Mouse (Mus musculus): ENCODE data around the gene Phf24. TPM values are rescaled to one million over a fixed set of nuclear protein-coding genes. Genes with fewer than 3 reads are reported as not detected.

Phf24 gene
- polyA plus RNA-seq, 1 experiment from 2014 or later: 4.9 TPM

DNA sequence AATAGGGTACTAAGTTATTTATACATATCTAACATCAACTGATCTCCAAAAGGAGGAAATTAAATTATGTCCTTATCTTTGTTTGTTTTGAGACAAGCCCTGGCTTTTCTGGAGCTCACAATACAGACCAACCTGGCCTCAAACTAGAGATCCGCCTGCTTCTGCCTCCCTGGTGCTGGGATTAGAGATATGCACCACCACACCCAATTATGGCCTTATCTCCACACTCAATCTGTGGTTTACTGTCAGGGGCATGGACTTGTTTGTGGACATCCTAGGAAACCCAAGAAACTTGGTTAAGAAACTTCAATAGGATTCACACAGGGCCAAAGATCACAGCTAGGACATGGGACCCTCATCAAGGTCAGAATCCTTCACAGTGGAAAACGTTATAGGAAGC lies 38.8 kb upstream of the Phf24 start:
- ATAC-seq (ENCODE audit: low read depth): no peak
- DNase-seq (ENCODE audit: low spot score): no peak
- Histone ChIP-seq H3K27me3 (replicated peaks; ENCODE audit: control insufficient read depth, insufficient read depth, low read length) (no peaks in the 10 kb centered on the region), H3K27ac (replicated peaks; ENCODE audit: low read depth, low read length) (no peak overlapping the region), H3K36me3 (ENCODE audit: control insufficient read depth, insufficient read depth, low read length) (no peaks in the 10 kb centered on the region), H3K4me3 (ENCODE audit: low read depth, low read length) (no peak overlapping the region), H3K4me2 (ENCODE audit: low read depth, low read length) (no peak overlapping the region), H3K9ac (ENCODE audit: low read depth, low read length) (no peak overlapping the region), H3K4me1 (ENCODE audit: control insufficient read depth, insufficient read depth, low read length) (no peaks in the 10 kb centered on the region), H3K9me3 (ENCODE audit: control insufficient read depth, low read length) (no peaks in the 10 kb centered on the region)
- 69% methylated on average over 2 of the region's 2 CpGs for WGBS

DNA sequence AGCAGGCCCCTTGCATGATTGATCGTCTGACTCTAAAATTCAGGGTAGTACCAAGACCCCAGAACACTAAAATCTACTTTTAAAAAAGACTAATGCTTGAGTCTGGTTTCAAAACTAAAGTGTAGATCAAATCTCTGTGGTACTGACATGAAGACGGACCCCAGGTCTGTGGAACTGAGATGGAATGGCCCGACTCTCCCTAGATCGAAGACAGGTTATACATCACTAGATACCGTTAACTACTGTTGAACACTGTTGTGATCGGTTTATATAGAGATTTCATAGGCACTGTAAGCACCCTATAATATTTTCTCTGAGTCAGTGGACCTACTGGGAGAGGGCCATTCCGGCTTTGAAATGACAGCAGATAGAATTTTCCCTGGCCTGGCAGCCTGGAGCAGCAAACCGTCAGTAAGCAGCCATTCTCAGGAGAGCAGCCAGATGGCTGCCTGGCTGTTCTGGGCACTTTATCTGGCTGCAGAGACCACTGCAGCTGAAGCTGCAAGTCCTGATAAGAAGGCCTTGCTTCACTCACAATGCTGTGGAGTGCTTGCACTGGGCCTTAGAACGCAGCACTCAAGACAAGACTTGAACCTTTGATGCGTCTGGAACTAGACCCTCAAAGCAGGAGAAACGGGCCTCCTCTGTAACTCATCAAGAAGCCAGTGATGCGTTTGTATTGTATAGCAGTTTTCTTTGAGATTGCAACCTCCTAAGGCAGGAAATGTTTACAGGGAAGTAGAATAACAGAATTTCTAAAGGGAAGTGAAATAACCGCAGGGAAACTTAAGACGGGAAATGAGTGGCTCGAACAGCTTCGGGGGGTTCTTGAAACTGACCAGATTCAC lies 36.4 kb upstream of the Phf24 start:
- ATAC-seq (ENCODE audit: low read depth): no peak
- H3K9ac ChIP-seq (ENCODE audit: low read depth, low read length): no peak overlapping the region
- 80% methylated on average over 16 of the region's 16 CpGs for WGBS
- no peaks in the 10 kb centered on the region for H3K4me1 ChIP-seq (ENCODE audit: control insufficient read depth, insufficient read depth, low read length)
- no peaks in the 10 kb centered on the region for H3K9me3 ChIP-seq (ENCODE audit: control insufficient read depth, low read length)
- H3K4me3 ChIP-seq (ENCODE audit: low read depth, low read length): no peak overlapping the region
- H3K27ac ChIP-seq (replicated peaks; ENCODE audit: low read depth, low read length): no peak overlapping the region
- no peaks in the 10 kb centered on the region for H3K27me3 ChIP-seq (replicated peaks; ENCODE audit: control insufficient read depth, insufficient read depth, low read length)
- no peak overlapping the region for H3K4me2 ChIP-seq (ENCODE audit: low read depth, low read length)
- DNase-seq (ENCODE audit: low spot score): no peak
- no peaks in the 10 kb centered on the region for H3K36me3 ChIP-seq (ENCODE audit: control insufficient read depth, insufficient read depth, low read length)

DNA sequence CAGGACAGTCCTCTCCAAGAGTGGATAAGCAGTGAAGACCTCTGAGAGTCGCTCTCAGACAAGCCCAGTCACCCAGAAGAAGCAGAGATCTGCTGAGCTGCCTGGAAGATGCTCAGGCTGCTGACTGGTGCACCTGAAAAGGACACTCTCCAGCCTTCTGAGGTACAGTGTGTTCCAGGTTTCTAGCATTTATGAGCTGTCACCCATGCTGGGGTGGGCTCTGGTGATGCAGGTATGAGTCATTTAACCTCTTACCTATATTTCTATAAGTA lies 35.8 kb upstream of the Phf24 start:
- no peak overlapping the region for H3K4me3 ChIP-seq (ENCODE audit: low read depth, low read length)
- H3K4me2 ChIP-seq (ENCODE audit: low read depth, low read length): no peak overlapping the region
- no peak for ATAC-seq (ENCODE audit: low read depth)
- no peak overlapping the region for H3K27ac ChIP-seq (replicated peaks; ENCODE audit: low read depth, low read length)
- H3K9me3 ChIP-seq (ENCODE audit: control insufficient read depth, low read length): no peaks in the 10 kb centered on the region
- DNase-seq (ENCODE audit: low spot score): no peak
- WGBS: 30% methylated on average over 1 of the region's 1 CpGs
- no peak overlapping the region for H3K9ac ChIP-seq (ENCODE audit: low read depth, low read length)
- H3K27me3 ChIP-seq (replicated peaks; ENCODE audit: control insufficient read depth, insufficient read depth, low read length): no peaks in the 10 kb centered on the region
- no peaks in the 10 kb centered on the region for H3K4me1 ChIP-seq (ENCODE audit: control insufficient read depth, insufficient read depth, low read length)
- H3K36me3 ChIP-seq (ENCODE audit: control insufficient read depth, insufficient read depth, low read length): no peaks in the 10 kb centered on the region

GRCm38 (mm10) chr4:42886926-42887325 lies 29.5 kb upstream of the Phf24 start:
- WGBS: 87% methylated on average over 6 of the region's 6 CpGs
- DNase-seq (ENCODE audit: low spot score): no peak
- H3K27me3 ChIP-seq (replicated peaks; ENCODE audit: control insufficient read depth, insufficient read depth, low read length): no peaks in the 10 kb centered on the region

DNA sequence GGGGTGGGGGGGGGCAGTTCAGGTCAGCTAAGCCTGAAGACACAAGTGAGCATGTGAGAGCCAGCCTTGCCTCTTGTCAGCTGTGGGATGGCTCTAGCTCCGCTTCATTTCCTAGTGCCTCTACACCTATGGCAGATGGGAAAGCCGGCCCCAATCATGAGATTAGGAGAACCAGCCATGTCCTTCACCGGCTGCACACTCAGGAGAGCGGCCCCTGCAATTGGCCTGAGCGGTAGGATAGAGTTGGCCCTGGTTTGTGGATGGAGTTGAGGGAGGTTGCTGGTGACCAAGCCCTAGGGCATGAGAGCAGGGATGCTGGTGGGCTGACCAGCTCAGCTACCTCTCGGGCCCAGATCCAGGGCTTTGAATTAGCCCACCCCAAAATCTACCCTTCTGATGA lies 27.7 kb upstream of the Phf24 start:
- WGBS: 92% methylated on average over 6 of the region's 6 CpGs

More at GRCm38 (mm10) chr4:42886926-42887325, 29.5 kb upstream of the Phf24 start:
- no peak overlapping the region for H3K9ac ChIP-seq (ENCODE audit: low read depth, low read length)
- no peaks in the 10 kb centered on the region for H3K4me1 ChIP-seq (ENCODE audit: control insufficient read depth, insufficient read depth, low read length)
- no peaks in the 10 kb centered on the region for H3K9me3 ChIP-seq (ENCODE audit: control insufficient read depth, low read length)
- ATAC-seq (ENCODE audit: low read depth): no peak
- H3K4me3 ChIP-seq (ENCODE audit: low read depth, low read length): no peak overlapping the region
- no peaks in the 10 kb centered on the region for H3K36me3 ChIP-seq (ENCODE audit: control insufficient read depth, insufficient read depth, low read length)
- H3K27ac ChIP-seq (replicated peaks; ENCODE audit: low read depth, low read length): no peak overlapping the region
- H3K4me2 ChIP-seq (ENCODE audit: low read depth, low read length): no peak overlapping the region

DNA sequence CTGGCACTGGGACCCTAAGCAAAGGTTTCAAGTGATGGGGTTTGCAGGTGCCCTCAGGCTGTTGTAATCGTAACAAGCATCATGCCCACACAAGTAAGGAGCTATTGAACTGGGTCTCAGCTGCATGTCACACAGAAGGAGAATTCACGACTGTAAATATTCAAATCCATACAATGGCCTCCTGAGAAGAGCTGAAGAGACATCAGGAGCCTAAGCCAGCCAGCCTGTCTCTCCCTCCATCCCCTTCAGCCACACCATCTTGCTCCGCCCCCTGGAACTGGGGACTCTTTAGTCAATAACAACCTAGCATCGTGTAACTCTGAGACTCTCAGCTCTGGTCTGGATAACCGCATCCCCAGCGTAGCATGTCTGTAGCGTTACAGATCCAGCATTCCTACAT lies 25.3 kb upstream of the Phf24 start:
- no peaks in the 10 kb centered on the region for H3K4me1 ChIP-seq (ENCODE audit: control insufficient read depth, insufficient read depth, low read length)
- ATAC-seq (ENCODE audit: low read depth): no peak
- no peaks in the 10 kb centered on the region for H3K27me3 ChIP-seq (replicated peaks; ENCODE audit: control insufficient read depth, insufficient read depth, low read length)
- H3K9me3 ChIP-seq (ENCODE audit: control insufficient read depth, low read length): no peaks in the 10 kb centered on the region
- no peak overlapping the region for H3K4me2 ChIP-seq (ENCODE audit: low read depth, low read length)
- H3K36me3 ChIP-seq (ENCODE audit: control insufficient read depth, insufficient read depth, low read length): no peaks in the 10 kb centered on the region
- no peak for DNase-seq (ENCODE audit: low spot score)
- H3K4me3 ChIP-seq (ENCODE audit: low read depth, low read length): no peak overlapping the region
- no peak overlapping the region for H3K9ac ChIP-seq (ENCODE audit: low read depth, low read length)
- H3K27ac ChIP-seq (replicated peaks; ENCODE audit: low read depth, low read length): no peak overlapping the region
- 51% methylated on average over 7 of the region's 7 CpGs for WGBS

More for the DNA sequence above, 27.7 kb upstream of the Phf24 start:
- no peaks in the 10 kb centered on the region for H3K9me3 ChIP-seq (ENCODE audit: control insufficient read depth, low read length)
- H3K4me1 ChIP-seq (ENCODE audit: control insufficient read depth, insufficient read depth, low read length): no peaks in the 10 kb centered on the region
- H3K36me3 ChIP-seq (ENCODE audit: control insufficient read depth, insufficient read depth, low read length): no peaks in the 10 kb centered on the region
- DNase-seq (ENCODE audit: low spot score) (no peak), ATAC-seq (ENCODE audit: low read depth) (no peak)
- no peaks in the 10 kb centered on the region for H3K27me3 ChIP-seq (replicated peaks; ENCODE audit: control insufficient read depth, insufficient read depth, low read length)
- H3K9ac ChIP-seq (ENCODE audit: low read depth, low read length): no peak overlapping the region
- no peak overlapping the region for H3K4me3 ChIP-seq (ENCODE audit: low read depth, low read length)
- H3K4me2 ChIP-seq (ENCODE audit: low read depth, low read length): no peak overlapping the region
- no peak overlapping the region for H3K27ac ChIP-seq (replicated peaks; ENCODE audit: low read depth, low read length)

DNA sequence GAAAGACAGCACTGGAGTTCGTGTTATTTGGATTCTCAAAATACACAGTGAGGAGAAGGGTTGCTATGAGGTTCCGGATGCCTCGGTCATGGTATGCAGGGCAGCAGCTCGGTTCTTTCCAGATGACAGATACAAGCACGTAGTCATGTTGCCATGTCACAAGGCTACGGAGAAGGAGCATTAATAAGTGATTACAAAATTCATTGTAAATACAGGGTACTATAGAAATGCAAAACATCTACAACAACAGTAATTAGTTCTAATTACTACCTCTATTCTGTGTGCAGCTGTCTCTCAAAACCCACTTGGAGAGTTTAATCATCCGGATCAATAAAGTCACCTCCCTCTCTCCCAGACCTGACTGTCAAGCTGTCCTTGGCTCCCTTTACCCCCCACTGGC lies 21.3 kb upstream of the Phf24 start:
- H3K27ac ChIP-seq (replicated peaks; ENCODE audit: low read depth, low read length): no peak overlapping the region
- H3K4me1 ChIP-seq (ENCODE audit: control insufficient read depth, insufficient read depth, low read length): no peaks in the 10 kb centered on the region
- no peaks in the 10 kb centered on the region for H3K9me3 ChIP-seq (ENCODE audit: control insufficient read depth, low read length)
- no peaks in the 10 kb centered on the region for H3K36me3 ChIP-seq (ENCODE audit: control insufficient read depth, insufficient read depth, low read length)
- ATAC-seq (ENCODE audit: low read depth): no peak
- H3K4me2 ChIP-seq (ENCODE audit: low read depth, low read length): no peak overlapping the region
- no peaks in the 10 kb centered on the region for H3K27me3 ChIP-seq (replicated peaks; ENCODE audit: control insufficient read depth, insufficient read depth, low read length)
- WGBS: 72% methylated on average over 7 of the region's 7 CpGs
- H3K4me3 ChIP-seq (ENCODE audit: low read depth, low read length): no peak overlapping the region
- no peak for DNase-seq (ENCODE audit: low spot score)
- H3K9ac ChIP-seq (ENCODE audit: low read depth, low read length): no peak overlapping the region

DNA sequence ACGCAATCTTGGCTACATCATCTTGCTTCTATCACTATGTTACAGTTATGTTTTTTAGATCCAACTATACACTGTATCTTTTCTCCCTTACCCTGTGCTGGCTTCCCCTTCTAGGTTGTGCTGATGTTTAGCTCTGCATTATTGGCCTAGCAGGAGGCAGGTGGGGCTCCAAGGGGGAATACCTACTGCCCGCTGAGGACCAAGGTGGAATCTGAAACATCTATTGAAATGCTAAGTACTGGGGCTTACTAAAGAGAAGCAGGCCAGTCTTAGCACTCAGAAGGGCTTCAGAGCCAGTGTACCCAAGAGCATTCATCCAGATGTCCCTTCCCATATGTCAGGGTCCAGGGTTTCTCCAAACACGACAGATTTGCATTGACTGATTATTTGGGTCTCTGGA lies 17.5 kb upstream of the Phf24 start:
- Histone ChIP-seq H3K4me3 (ENCODE audit: low read depth, low read length) (no peak overlapping the region), H3K27me3 (replicated peaks; ENCODE audit: control insufficient read depth, insufficient read depth, low read length) (no peaks in the 10 kb centered on the region), H3K9ac (ENCODE audit: low read depth, low read length) (no peak overlapping the region), H3K4me2 (ENCODE audit: low read depth, low read length) (no peak overlapping the region), H3K36me3 (ENCODE audit: control insufficient read depth, insufficient read depth, low read length) (no peaks in the 10 kb centered on the region), H3K27ac (replicated peaks; ENCODE audit: low read depth, low read length) (no peak overlapping the region), H3K9me3 (ENCODE audit: control insufficient read depth, low read length) (no peaks in the 10 kb centered on the region), H3K4me1 (ENCODE audit: control insufficient read depth, insufficient read depth, low read length) (no peaks in the 10 kb centered on the region)
- 33% methylated on average over 3 of the region's 3 CpGs for WGBS
- ATAC-seq (ENCODE audit: low read depth) (no peak), DNase-seq (ENCODE audit: low spot score) (no peak)

DNA sequence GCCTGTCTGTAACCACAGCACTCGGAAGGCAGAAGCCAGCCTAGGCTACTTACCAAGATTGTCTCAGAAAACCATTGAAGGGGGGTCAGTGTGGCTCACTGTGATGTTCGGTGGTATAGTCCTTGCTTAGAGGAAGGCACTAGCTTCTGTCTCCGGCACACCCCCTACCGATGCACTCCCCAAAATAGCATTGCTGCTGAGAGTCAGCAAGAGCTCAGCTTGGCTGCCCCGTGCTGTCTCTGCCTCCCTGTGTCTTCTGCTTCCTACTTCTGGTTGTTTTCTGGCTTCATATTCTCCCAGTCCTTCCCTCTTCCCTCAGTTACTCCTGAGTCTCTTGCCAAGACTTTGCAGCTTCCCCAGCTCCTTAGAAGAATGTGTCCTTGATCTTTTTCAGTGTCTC lies 15.6 kb upstream of the Phf24 start:
- H3K27me3 ChIP-seq (replicated peaks; ENCODE audit: control insufficient read depth, insufficient read depth, low read length): no peaks in the 10 kb centered on the region
- no peaks in the 10 kb centered on the region for H3K9me3 ChIP-seq (ENCODE audit: control insufficient read depth, low read length)
- H3K36me3 ChIP-seq (ENCODE audit: control insufficient read depth, insufficient read depth, low read length): no peaks in the 10 kb centered on the region
- WGBS: 70% methylated on average over 5 of the region's 5 CpGs
- no peak overlapping the region for H3K27ac ChIP-seq (replicated peaks; ENCODE audit: low read depth, low read length)
- H3K9ac ChIP-seq (ENCODE audit: low read depth, low read length): no peak overlapping the region
- ATAC-seq (ENCODE audit: low read depth) (no peak), DNase-seq (ENCODE audit: low spot score) (no peak)
- no peaks in the 10 kb centered on the region for H3K4me1 ChIP-seq (ENCODE audit: control insufficient read depth, insufficient read depth, low read length)
- H3K4me2 ChIP-seq (ENCODE audit: low read depth, low read length): no peak overlapping the region
- no peak overlapping the region for H3K4me3 ChIP-seq (ENCODE audit: low read depth, low read length)

Measured in embryonic facial prominence, embryonic 14.5 days (tissue).